Mouse (Mus musculus): Measurements from ENCODE around the gene Tubd1.

Tubd1 gene

DNA sequence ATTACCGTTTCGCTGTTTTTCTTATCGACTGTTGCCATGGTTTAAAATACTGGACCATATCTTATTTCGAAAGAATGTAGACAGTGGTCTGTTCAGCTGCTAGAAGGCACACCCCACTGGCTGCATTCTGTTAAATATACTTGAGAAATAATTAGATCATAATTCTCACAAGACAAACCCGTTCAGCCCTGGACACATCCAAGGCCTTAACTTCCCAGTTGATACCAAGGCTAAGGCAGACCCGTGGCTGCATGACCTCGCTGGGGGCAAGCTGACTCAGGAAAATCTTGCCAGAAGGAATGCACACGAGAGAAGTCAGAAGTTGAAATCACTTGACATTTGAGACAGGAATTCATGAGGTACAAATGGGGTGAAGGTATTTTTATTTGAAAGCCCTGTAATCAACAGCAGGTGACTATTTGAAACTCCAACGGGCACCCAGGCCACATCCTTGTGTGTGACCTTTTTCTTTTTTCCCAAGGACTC lies 25.5 kb downstream of the Tubd1 start:
- DNase-seq, result no peak

DNA sequence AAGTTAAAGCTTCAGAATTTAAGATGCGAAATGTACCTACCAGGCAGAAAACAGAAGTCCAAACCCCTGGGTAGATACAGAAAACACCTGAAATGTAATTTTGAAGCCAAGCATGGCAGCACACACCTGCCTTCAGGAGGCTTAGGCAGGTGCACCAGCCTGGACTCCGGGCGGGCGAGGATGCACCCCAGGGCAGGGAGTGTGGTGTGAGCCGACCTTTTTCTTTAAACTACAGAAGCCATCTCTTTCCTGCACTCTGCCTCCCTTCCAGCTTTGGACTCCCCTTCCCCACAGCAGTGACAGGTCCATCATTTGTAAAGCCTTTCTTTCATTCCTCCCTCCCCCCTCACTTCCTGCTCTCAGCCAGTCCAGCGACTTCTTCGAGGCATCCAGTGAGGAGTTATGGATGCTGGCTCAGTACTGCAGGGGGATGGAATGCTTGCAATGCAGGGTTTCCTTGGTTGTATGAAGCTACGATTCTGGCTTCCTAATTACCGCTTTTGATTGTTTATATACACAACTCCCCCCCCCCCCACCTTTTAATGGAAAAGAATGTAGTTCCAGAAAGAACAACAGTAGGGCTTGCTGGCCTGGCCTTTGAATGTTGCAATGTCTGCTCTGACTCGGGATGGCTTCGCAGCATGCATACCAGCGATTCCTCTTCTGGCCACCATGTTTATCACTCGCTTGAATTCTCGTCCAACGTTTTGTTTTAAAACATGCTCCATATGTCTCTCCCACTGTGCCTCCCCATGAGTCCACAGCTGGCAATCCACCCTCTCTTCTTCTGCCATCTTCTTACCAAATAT lies 26.5 kb downstream of the Tubd1 start:
- DNase-seq, result no peak

DNA sequence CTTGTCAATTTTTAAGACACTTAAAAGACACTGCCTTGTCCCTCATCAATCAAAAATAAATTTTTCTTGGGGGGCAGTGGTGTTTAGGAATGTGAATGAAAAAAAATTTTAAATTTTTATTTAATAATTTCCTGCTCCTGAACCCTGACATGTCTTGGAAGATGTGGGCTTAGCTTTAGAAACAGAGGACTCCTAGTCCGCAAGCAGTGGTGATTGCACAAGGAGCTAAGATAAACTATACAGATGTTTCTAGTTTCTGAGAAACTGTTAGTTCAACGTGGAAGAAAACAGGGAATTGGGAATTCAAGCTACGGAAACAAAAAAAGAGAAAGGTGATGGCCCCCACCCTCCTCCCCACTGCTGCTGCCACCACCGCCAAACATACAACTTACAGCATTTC lies 27.1 kb downstream of the Tubd1 start:
- no peak for DNase-seq

GRCm38 (mm10) chr11:86572623-86573022 lies 27.8 kb downstream of the Tubd1 start:
- DNase-seq, result no peak

- no peak for DNase-seq
These were observed 28.9 kb downstream of the Tubd1 start for GRCm38 (mm10) chr11:86573646-86574231.

- no peak for DNase-seq
These were observed 29.6 kb downstream of the Tubd1 start for GRCm38 (mm10) chr11:86574408-86574807.

- no peak for DNase-seq
These were observed 31.0 kb downstream of the Tubd1 start for GRCm38 (mm10) chr11:86575632-86576378.

GRCm38 (mm10) chr11:86577231-86577630 lies 32.4 kb downstream of the Tubd1 start:
- DNase-seq, result no peak

DNA sequence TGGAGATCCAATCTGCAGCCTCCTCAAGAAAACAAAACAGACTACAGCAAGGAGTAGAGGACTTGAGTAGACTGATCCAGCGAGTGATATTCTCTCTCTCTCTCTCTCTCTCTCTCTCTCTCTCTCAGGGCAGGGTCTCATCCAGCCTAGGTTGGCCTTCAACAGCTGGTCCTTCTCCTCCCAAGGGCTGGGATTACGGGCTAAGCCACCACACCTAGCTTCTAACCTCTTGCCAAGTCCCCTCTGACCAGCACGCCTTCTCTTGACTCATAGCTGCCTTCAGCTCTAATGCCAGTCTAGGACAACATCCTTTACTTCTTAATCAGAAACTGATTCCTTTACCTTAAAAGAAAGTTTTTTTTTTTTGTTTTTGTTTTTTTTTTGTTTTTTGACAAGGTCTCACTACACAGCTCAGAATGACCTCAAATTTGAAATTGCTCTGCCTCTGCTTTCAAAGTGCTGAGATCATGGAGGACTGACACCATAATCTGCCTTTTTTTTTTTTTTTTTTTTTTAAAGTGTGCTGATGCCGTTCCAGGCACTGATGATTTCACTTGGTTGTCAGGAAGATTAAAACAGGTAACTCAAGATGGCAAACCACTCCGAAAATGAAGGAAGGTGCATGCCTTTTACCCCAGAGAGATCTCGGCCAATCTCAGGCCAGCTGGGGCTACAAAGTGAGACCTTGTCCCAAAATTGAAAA lies 33.5 kb downstream of the Tubd1 start:
- DNase-seq, result no peak

DNA sequence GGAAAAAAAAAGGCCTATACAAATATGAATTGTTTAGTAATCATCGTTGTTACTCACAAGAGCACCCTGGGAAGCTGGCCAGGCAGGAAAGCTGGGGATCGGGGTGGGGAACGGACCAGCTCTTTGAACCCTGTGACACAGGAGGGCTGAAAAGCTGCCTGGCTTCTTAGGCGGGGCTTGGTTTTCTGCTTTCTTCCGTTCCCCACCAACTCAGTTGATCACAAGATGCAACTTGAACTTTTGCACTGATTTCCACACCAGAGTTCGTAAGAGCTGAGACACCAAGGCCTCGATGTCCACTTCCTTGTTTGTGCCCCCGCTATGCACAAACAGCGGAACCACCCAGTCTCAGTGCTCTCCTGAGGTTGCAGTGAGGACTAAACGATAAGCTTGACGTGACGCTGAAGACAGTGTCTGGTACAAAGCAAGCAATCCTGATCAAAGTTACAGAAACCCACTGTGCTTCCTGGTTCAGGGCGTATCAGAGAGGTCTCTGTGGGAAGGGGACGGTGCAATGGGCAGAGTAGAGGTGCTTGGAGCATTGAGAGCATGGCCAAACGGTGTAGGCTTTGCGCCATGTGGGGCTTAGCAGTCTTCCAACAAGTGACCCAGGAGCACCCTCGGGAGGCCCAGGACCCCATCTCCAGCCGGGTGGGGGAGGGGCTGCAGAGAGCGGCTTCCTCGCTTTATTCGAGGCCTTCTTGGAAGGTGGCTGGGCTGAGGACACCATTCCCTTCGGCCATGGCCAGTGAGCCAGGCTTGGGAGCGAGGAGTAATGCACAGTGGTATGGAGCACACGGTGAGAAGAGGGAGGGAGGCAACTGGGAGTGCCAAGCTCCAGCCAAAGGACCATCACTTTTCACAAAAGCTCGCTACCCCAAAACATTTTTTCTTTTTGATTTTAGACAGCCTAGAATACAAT lies 34.3 kb downstream of the Tubd1 start:
- DNase-seq, result peak; percentile 43 to 60

DNA sequence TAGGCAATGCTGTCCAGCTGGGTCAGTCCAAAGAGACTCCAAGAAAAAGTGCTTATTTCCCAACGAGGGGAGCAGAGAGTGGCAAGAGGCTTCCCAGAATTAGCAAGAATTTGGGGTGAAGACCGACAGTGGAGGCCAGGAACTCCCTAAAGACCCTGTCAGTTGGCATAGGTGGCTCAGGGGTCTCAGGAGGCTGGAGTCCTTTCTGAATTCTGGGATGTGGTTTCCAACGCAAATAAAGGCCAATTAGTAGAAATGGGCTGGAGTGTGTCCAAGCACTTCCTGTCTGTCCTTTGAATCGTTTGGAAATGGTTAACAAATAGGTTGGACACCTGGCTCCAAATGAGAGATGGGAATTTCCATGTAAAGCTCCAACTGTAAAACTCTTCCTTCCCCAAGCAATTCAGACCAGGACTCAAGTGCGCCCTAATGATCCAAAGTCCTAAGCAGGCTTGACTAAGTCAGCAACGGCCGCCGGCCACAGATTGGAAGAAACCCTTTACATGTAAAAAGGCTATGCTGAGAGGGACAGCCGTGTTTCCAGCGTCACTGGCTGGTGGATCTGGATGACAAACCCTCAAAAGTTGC lies 35.0 kb downstream of the Tubd1 start:
- no peak for DNase-seq

DNA sequence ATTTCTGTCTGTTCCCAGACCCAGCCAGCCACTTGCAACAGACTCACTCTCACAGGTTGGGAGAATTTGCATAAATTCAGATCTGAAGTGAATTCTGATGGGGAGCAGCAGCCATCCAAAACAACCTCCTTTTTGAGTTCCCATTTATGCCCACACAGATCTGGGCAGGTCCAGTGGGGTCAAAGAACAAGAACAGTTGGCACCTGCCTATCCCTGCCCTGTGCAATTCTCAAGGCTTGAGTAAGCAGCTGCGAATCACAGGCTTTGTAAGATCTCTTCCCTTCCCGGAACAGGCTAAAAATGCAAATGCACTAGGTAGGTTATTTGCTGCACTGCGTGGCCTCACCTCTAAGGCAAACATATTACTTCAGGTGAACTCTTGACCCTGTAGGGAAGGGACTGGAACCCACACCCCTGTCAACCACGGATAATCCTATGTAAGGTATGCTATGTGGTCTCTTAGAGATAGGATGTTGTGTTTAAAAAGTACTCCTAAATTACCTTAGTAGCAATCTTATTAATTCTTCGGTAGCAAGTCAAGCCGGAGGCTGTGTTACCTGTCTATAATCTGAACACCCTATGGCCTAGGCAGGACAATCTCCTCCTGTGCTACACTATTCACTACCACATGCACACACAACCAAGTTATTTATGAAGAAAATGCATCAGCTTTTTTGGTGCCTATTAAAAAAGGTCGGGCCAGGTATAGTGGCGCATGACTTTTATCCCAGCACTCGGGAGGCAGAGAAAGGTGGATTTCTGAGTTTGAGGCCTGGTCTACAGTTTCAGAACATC lies 35.7 kb downstream of the Tubd1 start:
- no peak for DNase-seq

GRCm38 (mm10) chr11:86581250-86581753 lies 36.5 kb downstream of the Tubd1 start:
- DNase-seq, result peak in 1 of 2 experiments; percentile 39

DNA sequence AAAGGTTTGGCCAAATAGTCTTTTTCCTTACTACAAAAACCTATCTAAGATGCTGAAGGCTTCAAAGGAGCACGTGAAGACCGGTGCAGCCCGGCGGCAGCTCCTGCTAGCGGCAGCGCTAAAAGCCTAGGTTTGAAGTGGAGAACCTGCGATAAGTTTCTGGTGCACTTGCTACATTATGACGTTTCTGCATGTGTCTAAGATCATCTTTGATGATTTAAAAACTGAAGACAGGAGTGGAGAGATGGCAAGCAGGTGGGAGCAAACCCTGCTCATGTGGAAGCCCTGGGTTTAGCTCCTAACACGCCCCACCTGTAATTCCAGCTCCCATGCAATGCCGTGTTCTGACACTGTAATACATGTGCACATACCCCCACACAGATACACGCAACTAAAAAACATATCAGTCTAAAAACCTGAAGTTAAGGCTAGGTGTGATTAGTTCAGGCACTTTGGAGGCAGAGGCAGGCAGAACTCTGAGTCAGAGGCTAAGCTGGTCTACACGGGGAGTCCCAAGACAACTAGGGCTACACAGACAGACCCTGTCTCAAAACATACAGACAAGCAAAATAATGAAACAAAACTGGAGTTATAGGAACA lies 37.3 kb downstream of the Tubd1 start:
- DNase-seq, result no peak

- DNase-seq, result no peak
These were observed 37.9 kb downstream of the Tubd1 start for GRCm38 (mm10) chr11:86582543-86583260.

DNA sequence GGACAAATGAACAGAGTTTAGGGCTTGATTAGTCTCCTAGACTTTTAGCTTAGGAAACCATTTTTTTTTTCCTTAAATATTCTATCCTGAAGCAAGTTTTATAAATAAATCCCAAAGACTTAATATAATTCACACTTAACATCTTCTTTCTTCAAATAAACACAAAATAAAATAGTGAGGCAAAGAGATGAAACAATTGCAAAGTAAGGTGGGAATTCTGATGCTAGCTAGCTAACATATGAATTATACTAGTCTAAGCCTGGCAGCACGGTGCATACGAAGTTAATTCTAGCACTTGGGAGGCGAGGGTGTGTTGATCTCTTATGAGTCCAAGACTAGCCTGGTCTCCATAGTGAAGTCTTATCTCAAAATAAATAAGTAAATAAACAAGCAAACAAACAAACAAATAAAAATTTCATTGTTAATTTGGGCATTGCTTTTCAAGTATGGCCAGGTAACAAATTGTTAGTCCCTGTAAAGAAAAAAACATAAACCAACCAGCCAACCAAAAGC lies 38.6 kb downstream of the Tubd1 start:
- DNase-seq, result no peak

DNA sequence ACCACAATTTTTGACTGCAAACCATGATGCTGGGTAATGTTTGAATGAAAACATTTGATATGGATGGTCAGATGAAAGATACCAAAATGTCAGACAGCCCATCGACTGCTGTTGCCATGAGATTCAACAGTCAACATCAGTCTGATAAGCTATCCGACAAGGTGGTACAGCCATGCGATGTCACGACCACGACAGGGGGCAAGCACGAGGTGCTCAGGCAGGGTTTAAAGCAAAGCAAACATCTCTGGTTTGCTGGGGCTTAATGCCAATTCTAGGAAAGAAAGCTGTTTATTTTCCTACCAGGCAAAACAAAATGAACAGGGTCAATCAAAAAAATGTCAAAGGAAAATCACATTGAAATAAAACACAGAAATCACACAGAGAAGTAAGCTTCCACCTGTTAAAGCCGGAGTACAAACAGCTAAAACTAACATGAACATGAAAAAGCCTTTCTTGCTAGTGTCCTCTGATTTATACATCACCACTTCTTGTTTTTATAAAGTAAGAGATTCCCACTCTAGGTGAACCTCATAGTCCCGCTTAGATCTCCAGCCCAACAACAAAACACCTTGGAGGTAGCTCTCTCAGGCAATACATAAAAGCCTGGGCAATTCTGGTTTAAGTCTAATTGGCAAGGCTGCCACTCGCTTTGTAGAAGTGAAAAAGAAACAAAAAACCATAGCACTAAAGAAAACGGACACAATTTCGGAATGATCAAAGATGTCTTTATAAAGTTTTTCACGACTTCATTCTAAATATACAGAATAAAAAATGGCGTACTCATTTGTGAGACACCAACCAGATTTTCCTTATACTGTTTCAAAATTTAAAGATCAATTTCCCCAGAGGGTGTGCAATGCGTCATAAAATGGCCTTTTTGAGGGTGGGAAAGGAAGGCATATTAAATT lies 39.5 kb downstream of the Tubd1 start:
- DNase-seq, result no peak
